In genomic region chr7:131747152-131748010, GRCm38 (mm10) we compare ENCODE assay signal across 19 mouse cellular contexts.
DNase-seq lines count a peak whose midpoint lies in the region; ATAC-seq lines count a peak whose summit lies in the region.
"Had no signal": no experiment of that assay in that cellular context is flagged by ENCODE, and none has a peak within 500 bp of the region (broad histone marks: within the 10 kb centered on the region; RNA-seq: fewer than 3 reads in every experiment).

No protein-coding gene starts in this region.

- no peak overlapping the region for H3K27ac ChIP-seq in forebrain, embryonic 12.5 days
- no peak overlapping the region for H3K27ac ChIP-seq in forebrain, embryonic 13.5 days
- no peak overlapping the region for H3K27ac ChIP-seq in hindbrain, embryonic 15.5 days (replicated peaks)
- H3K27ac ChIP-seq in midbrain, embryonic 16.5 days (ENCODE audit: low read length): no peak overlapping the region
- no peak overlapping the region for H3K27ac ChIP-seq in heart, embryonic 12.5 days (ENCODE audit: poor library complexity, severe bottlenecking)
- H3K27ac ChIP-seq: embryonic facial prominence, embryonic 13.5 days; limb, embryonic 13.5 days; liver, embryonic 14.5 days; neural tube, embryonic 13.5 days had no signal

- no peaks in the 10 kb centered on the region for H3K36me3 ChIP-seq in forebrain, embryonic 12.5 days (replicated peaks)
- no peaks in the 10 kb centered on the region for H3K36me3 ChIP-seq in forebrain, embryonic 13.5 days (ENCODE audit: poor library complexity, severe bottlenecking)
- H3K36me3 ChIP-seq in hindbrain, embryonic 15.5 days: no peaks in the 10 kb centered on the region
- H3K36me3 ChIP-seq in midbrain, embryonic 16.5 days (ENCODE audit: control insufficient read depth, insufficient read depth, low read length): no peaks in the 10 kb centered on the region
- no peaks in the 10 kb centered on the region for H3K36me3 ChIP-seq in heart, embryonic 12.5 days
- H3K36me3 ChIP-seq: embryonic facial prominence, embryonic 13.5 days; limb, embryonic 13.5 days; neural tube, embryonic 13.5 days had no signal

- H3K4me2 ChIP-seq in forebrain, embryonic 12.5 days: peak overlapping the region; percentile 15
- H3K4me2 ChIP-seq in forebrain, embryonic 13.5 days: no peak overlapping the region
- peak overlapping the region; percentile 15 for H3K4me2 ChIP-seq in hindbrain, embryonic 15.5 days
- peak overlapping the region; percentile 23; the same call in 1 of the 2 replicates for H3K4me2 ChIP-seq in midbrain, embryonic 16.5 days (ENCODE audit: low read length)
- H3K4me2 ChIP-seq in heart, embryonic 12.5 days: no peak overlapping the region
- H3K4me2 ChIP-seq: embryonic facial prominence, embryonic 13.5 days; limb, embryonic 13.5 days; neural tube, embryonic 13.5 days had no signal

- DNase-seq in embryo, embryonic 10.5 days (ENCODE audit: low spot score): peak; percentile 40
- no peak for DNase-seq in frontal cortex, postnatal 25 days (ENCODE audit: low spot score in 2 of 2)
- no peak for DNase-seq in gastrocnemius, postnatal 10 days
- DNase-seq: adrenal gland, postnatal 25 days; cerebellum, adult 11-12 months; gastrocnemius, postnatal 36 days; kidney, adult 2 months; kidney, postnatal 10 days; layer of hippocampus, postnatal 36 days; right cerebral cortex, postnatal 25 days had no signal

- peaks cover 95% of the 10 kb centered on the region for H3K27me3 ChIP-seq in forebrain, embryonic 12.5 days
- H3K27me3 ChIP-seq in forebrain, embryonic 13.5 days: peaks cover 94% of the 10 kb centered on the region
- peaks cover 34% of the 10 kb centered on the region for H3K27me3 ChIP-seq in hindbrain, embryonic 15.5 days
- peaks cover 56% of the 10 kb centered on the region for H3K27me3 ChIP-seq in midbrain, embryonic 16.5 days (ENCODE audit: control insufficient read depth, insufficient read depth, low read depth, low read length)
- peaks cover 11% of the 10 kb centered on the region for H3K27me3 ChIP-seq in heart, embryonic 12.5 days (replicated peaks)

- no peak overlapping the region for H3K4me3 ChIP-seq in forebrain, embryonic 12.5 days (replicated peaks)
- no peak overlapping the region for H3K4me3 ChIP-seq in forebrain, embryonic 13.5 days
- no peak overlapping the region for H3K4me3 ChIP-seq in hindbrain, embryonic 15.5 days
- H3K4me3 ChIP-seq in midbrain, embryonic 16.5 days (ENCODE audit: low read depth, low read length): no peak overlapping the region
- no peak overlapping the region for H3K4me3 ChIP-seq in heart, embryonic 12.5 days
- H3K4me3 ChIP-seq: embryonic facial prominence, embryonic 13.5 days; limb, embryonic 13.5 days; neural tube, embryonic 13.5 days had no signal

- no peak overlapping the region for H3K9ac ChIP-seq in forebrain, embryonic 12.5 days
- H3K9ac ChIP-seq in forebrain, embryonic 13.5 days: no peak overlapping the region
- no peak overlapping the region for H3K9ac ChIP-seq in hindbrain, embryonic 15.5 days
- no peak overlapping the region for H3K9ac ChIP-seq in midbrain, embryonic 16.5 days (ENCODE audit: low read depth, low read length)
- H3K9ac ChIP-seq in heart, embryonic 12.5 days: no peak overlapping the region
- H3K9ac ChIP-seq: embryonic facial prominence, embryonic 13.5 days; limb, embryonic 13.5 days; liver, embryonic 14.5 days had no signal

- peaks cover 14% of the 10 kb centered on the region for H3K4me1 ChIP-seq in forebrain, embryonic 12.5 days
- H3K4me1 ChIP-seq in forebrain, embryonic 13.5 days: peaks cover 13% of the 10 kb centered on the region
- H3K4me1 ChIP-seq in hindbrain, embryonic 15.5 days (replicated peaks): peaks cover 19% of the 10 kb centered on the region
- H3K4me1 ChIP-seq in midbrain, embryonic 16.5 days (ENCODE audit: control insufficient read depth, insufficient read depth, low read length): peaks cover 9% of the 10 kb centered on the region
- 0 out of 2 replicates have a peak, but pooled peaks cover 3% of the 10 kb centered on the region for H3K4me1 ChIP-seq in heart, embryonic 12.5 days (replicated peaks)
- H3K4me1 ChIP-seq: limb, embryonic 13.5 days had no signal

- no peak for ATAC-seq in forebrain, embryonic 12.5 days (ENCODE audit: low FRiP score)
- ATAC-seq in forebrain, embryonic 13.5 days: no peak
- ATAC-seq in hindbrain, embryonic 15.5 days (ENCODE audit: low FRiP score, low read depth): no peak; the same call in 1 of the 2 replicates
- ATAC-seq in midbrain, embryonic 16.5 days: no peak; the same call in 1 of the 2 replicates
- ATAC-seq in heart, embryonic 12.5 days (ENCODE audit: insufficient number of reproducible peaks, low FRiP score): no peak

- H3K9me3 ChIP-seq in forebrain, embryonic 12.5 days: no peaks in the 10 kb centered on the region
- no peaks in the 10 kb centered on the region for H3K9me3 ChIP-seq in forebrain, embryonic 13.5 days (replicated peaks)
- no peaks in the 10 kb centered on the region for H3K9me3 ChIP-seq in hindbrain, embryonic 15.5 days
- H3K9me3 ChIP-seq in midbrain, embryonic 16.5 days (replicated peaks; ENCODE audit: control insufficient read depth, low read length, poor library complexity, severe bottlenecking): no peaks in the 10 kb centered on the region
- no peaks in the 10 kb centered on the region for H3K9me3 ChIP-seq in heart, embryonic 12.5 days (replicated peaks)
- H3K9me3 ChIP-seq: embryonic facial prominence, embryonic 13.5 days; limb, embryonic 13.5 days; neural tube, embryonic 13.5 days had no signal

- WGBS in forebrain, embryonic 12.5 days: 21% methylated on average over 16 of the region's 16 CpGs
- WGBS in forebrain, embryonic 13.5 days: 23% methylated on average over 16 of the region's 16 CpGs
- 22% methylated on average over 16 of the region's 16 CpGs for WGBS in hindbrain, embryonic 15.5 days
- 13% methylated on average over 16 of the region's 16 CpGs for WGBS in midbrain, embryonic 16.5 days
- WGBS in heart, embryonic 12.5 days: 57% methylated on average over 16 of the region's 16 CpGs

Comparison
In these comparisons a context has a peak if more than half of its experiments do, and no peak if none do; other contexts are left out.
1. H3K4me2 ChIP-seq: peak in forebrain, embryonic 12.5 days (single experiment), hindbrain, embryonic 15.5 days (single experiment) and midbrain, embryonic 16.5 days (single experiment); none in forebrain, embryonic 13.5 days (single experiment) and heart, embryonic 12.5 days (single experiment).